Mouse (Mus musculus): ENCODE measurements around the gene Efhd1.

Efhd1 gene

GRCm38 (mm10) chr1:87308952-87309351 is 44.8 kb downstream of the Efhd1 start:
- 92% methylated on average over 3 of the region's 3 CpGs for WGBS

GRCm38 (mm10) chr1:87309621-87310020 is 45.5 kb downstream of the Efhd1 start:
- WGBS, result 88% methylated on average over 16 of the region's 16 CpGs

- 92% methylated on average over 2 of the region's 2 CpGs for WGBS
These were observed 48.5 kb downstream of the Efhd1 start for GRCm38 (mm10) chr1:87312681-87313080.

- 88% methylated on average over 2 of the region's 2 CpGs for WGBS
These were observed 49.0 kb downstream of the Efhd1 start for GRCm38 (mm10) chr1:87313116-87313515.

- 88% methylated on average over 8 of the region's 8 CpGs for WGBS
These were observed 49.8 kb downstream of the Efhd1 start for GRCm38 (mm10) chr1:87313843-87314570.

- 93% methylated on average over 2 of the region's 2 CpGs for WGBS
These were observed 51.3 kb downstream of the Efhd1 start for GRCm38 (mm10) chr1:87315431-87315830.

GRCm38 (mm10) chr1:87315894-87316293 is 51.7 kb downstream of the Efhd1 start:
- WGBS, result 58% methylated on average over 2 of the region's 2 CpGs

GRCm38 (mm10) chr1:87316672-87317071 is 52.5 kb downstream of the Efhd1 start:
- WGBS, result 19% methylated on average over 3 of the region's 3 CpGs

GRCm38 (mm10) chr1:87321071-87321470 is 56.9 kb downstream of the Efhd1 start:
- 3% methylated on average over 1 of the region's 1 CpGs for WGBS

GRCm38 (mm10) chr1:87322778-87323177 is 58.6 kb downstream of the Efhd1 start:
- 97% methylated on average over 3 of the region's 3 CpGs for WGBS

- under 1% methylated on average over 36 of the region's 36 CpGs for WGBS
These were observed 62.6 kb downstream of the Efhd1 start, which contains the start of gene Gigyf2 for GRCm38 (mm10) chr1:87326742-87327163. TSS of gene Gigyf2 (plus strand) at chr1:87326998.

GRCm38 (mm10) chr1:87327165-87327861 is 63.1 kb downstream of the Efhd1 start:
- under 1% methylated on average over 53 of the region's 53 CpGs for WGBS

GRCm38 (mm10) chr1:87331774-87332173 is 67.6 kb downstream of the Efhd1 start:
- 91% methylated on average over 4 of the region's 4 CpGs for WGBS

GRCm38 (mm10) chr1:87350576-87350975 is 86.4 kb downstream of the Efhd1 start:
- WGBS, result 94% methylated on average over 2 of the region's 2 CpGs

GRCm38 (mm10) chr1:87360276-87360675 is 96.1 kb downstream of the Efhd1 start:
- 75% methylated on average over 1 of the region's 1 CpGs for WGBS
